Mouse (Mus musculus): ENCODE measurements around the gene Gja5. TPM values are rescaled to one million over a fixed set of nuclear protein-coding genes. Genes with fewer than 3 reads are reported as not detected.

Gene Gja5
- polyA plus RNA-seq, 1 experiment from 2014 or later, result 3.0 TPM

DNA sequence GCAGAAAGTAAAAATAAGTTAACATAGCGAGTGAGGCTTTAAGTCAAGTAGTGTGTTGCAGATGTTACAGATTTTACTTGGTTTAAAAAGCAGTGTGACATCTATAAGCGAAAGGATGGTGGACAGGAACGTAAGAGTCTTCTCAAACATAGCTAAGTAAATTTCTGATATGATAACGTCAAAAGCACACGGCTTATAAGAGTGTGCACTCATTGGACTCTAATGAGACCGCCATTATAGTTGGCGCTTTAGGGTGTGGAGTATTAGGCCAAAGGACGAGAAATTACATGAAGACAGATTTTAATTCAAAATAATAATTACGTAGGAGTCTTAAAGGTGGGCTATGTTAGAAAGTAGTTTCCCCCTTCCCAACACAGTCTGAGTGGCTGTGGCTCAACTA lies 1.1 kb downstream of the Gja5 start:
- WGBS (ENCODE audit: insufficient replicate concordance), result 34% methylated on average over 9 of the region's 9 CpGs
- no peak overlapping the region for H3K27ac ChIP-seq (ENCODE audit: low read length)
- peak overlapping the region; percentile 91 for H3K9ac ChIP-seq (ENCODE audit: low read depth, low read length)

GRCm38 (mm10) chr3:96920991-96921390 lies 16.5 kb downstream of the Gja5 start:
- no peaks in the 10 kb centered on the region for H3K27me3 ChIP-seq (ENCODE audit: control insufficient read depth, insufficient read depth, low read depth, low read length)
- H3K27ac ChIP-seq (ENCODE audit: low read length), result no peak overlapping the region
- no peak overlapping the region for H3K4me3 ChIP-seq (ENCODE audit: low read depth, low read length)
- H3K4me1 ChIP-seq (ENCODE audit: control insufficient read depth, low read depth, low read length), result no peaks in the 10 kb centered on the region
- no peaks in the 10 kb centered on the region for H3K36me3 ChIP-seq (ENCODE audit: control insufficient read depth, insufficient read depth)
- no peaks in the 10 kb centered on the region for H3K9me3 ChIP-seq (replicated peaks; ENCODE audit: control insufficient read depth, low read length)
- 57% methylated on average over 7 of the region's 7 CpGs for WGBS (ENCODE audit: insufficient replicate concordance)
- no peak for ATAC-seq (ENCODE audit: low read depth)
- no peak overlapping the region for H3K9ac ChIP-seq (ENCODE audit: low read depth, low read length)
- no peak overlapping the region for H3K4me2 ChIP-seq (ENCODE audit: low read depth, low read length)

More for the DNA sequence above, 1.1 kb downstream of the Gja5 start:
- Histone ChIP-seq H3K9me3 (replicated peaks; ENCODE audit: control insufficient read depth, low read length) (no peaks in the 10 kb centered on the region), H3K4me2 (ENCODE audit: low read depth, low read length) (peak overlapping the region; percentile 94), H3K4me3 (ENCODE audit: low read depth, low read length) (peak overlapping the region; percentile 99), H3K36me3 (ENCODE audit: control insufficient read depth, insufficient read depth) (no peaks in the 10 kb centered on the region), H3K4me1 (ENCODE audit: control insufficient read depth, low read depth, low read length) (peaks cover 15% of the 10 kb centered on the region), H3K27me3 (ENCODE audit: control insufficient read depth, insufficient read depth, low read depth, low read length) (peaks cover 10% of the 10 kb centered on the region)
- ATAC-seq (ENCODE audit: low read depth), result no peak

- WGBS (ENCODE audit: insufficient replicate concordance), result 65% methylated on average over 4 of the region's 4 CpGs
- H3K27me3 ChIP-seq (ENCODE audit: control insufficient read depth, insufficient read depth, low read depth, low read length), result no peaks in the 10 kb centered on the region
- H3K9ac ChIP-seq (ENCODE audit: low read depth, low read length), result no peak overlapping the region
- no peak for ATAC-seq (ENCODE audit: low read depth)
- H3K27ac ChIP-seq (ENCODE audit: low read length), result no peak overlapping the region
- H3K4me2 ChIP-seq (ENCODE audit: low read depth, low read length), result no peak overlapping the region
- H3K4me1 ChIP-seq (ENCODE audit: control insufficient read depth, low read depth, low read length), result no peaks in the 10 kb centered on the region
- H3K4me3 ChIP-seq (ENCODE audit: low read depth, low read length), result no peak overlapping the region
- no peaks in the 10 kb centered on the region for H3K36me3 ChIP-seq (ENCODE audit: control insufficient read depth, insufficient read depth)
- no peaks in the 10 kb centered on the region for H3K9me3 ChIP-seq (replicated peaks; ENCODE audit: control insufficient read depth, low read length)
Measured at GRCm38 (mm10) chr3:96924631-96925030, 20.1 kb downstream of the Gja5 start.

DNA sequence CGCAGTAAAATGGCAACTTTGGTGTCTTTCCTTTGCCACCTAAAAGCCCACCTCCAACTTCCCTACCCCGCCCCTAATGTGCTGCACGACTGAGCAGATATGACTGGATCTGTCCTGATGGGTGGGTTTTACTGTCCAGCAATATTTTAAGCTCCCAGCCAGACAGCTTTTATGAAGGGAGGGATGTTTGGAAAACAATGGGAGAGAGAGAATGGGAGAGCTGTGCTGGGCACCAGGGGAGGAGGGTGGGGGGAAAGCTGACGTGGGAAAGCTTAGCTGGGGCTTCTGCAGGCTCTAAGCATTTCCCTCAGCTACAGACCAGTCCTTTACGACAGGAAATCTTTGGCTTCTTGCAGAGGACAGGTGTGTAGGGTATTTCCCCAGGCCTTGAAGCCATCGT lies 21.4 kb downstream of the Gja5 start, which contains the start of gene Gja8:
Gja8 (minus strand) TSS at position 101 of the 400 bp plus-strand sequence.
- ATAC-seq (ENCODE audit: low read depth), result no peak
- H3K27ac ChIP-seq (ENCODE audit: low read length), result no peak within 1 kb of the TSS
- H3K9me3 ChIP-seq (replicated peaks; ENCODE audit: control insufficient read depth, low read length), result no peaks in the 10 kb centered on the region
- no peak within 1 kb of the TSS for H3K4me2 ChIP-seq (ENCODE audit: low read depth, low read length)
- no peaks in the 10 kb centered on the region for H3K36me3 ChIP-seq (ENCODE audit: control insufficient read depth, insufficient read depth)
- WGBS (ENCODE audit: insufficient replicate concordance), result 47% methylated on average over 6 of the region's 6 CpGs
- no peak within 1 kb of the TSS for H3K9ac ChIP-seq (ENCODE audit: low read depth, low read length)
- no peaks in the 10 kb centered on the region for H3K4me1 ChIP-seq (ENCODE audit: control insufficient read depth, low read depth, low read length)
- no peak within 1 kb of the TSS for H3K4me3 ChIP-seq (ENCODE audit: low read depth, low read length)
- H3K27me3 ChIP-seq (ENCODE audit: control insufficient read depth, insufficient read depth, low read depth, low read length), result no peaks in the 10 kb centered on the region

GRCm38 (mm10) chr3:96931261-96931681 lies 26.8 kb downstream of the Gja5 start:
- 50% methylated on average over 5 of the region's 5 CpGs for whole genome bisulfite sequencing (ENCODE audit: insufficient replicate concordance)
- ATAC-seq (ENCODE audit: low read depth), result no peak
- no peak overlapping the region for H3K4me2 ChIP-seq (ENCODE audit: low read depth, low read length)
- no peak overlapping the region for H3K4me3 ChIP-seq (ENCODE audit: low read depth, low read length)
- no peak overlapping the region for H3K27ac ChIP-seq (ENCODE audit: low read length)
- H3K9ac ChIP-seq (ENCODE audit: low read depth, low read length), result no peak overlapping the region
- H3K9me3 ChIP-seq (replicated peaks; ENCODE audit: control insufficient read depth, low read length), result no peaks in the 10 kb centered on the region
- no peaks in the 10 kb centered on the region for H3K4me1 ChIP-seq (ENCODE audit: control insufficient read depth, low read depth, low read length)
- H3K36me3 ChIP-seq (ENCODE audit: control insufficient read depth, insufficient read depth), result no peaks in the 10 kb centered on the region
- no peaks in the 10 kb centered on the region for H3K27me3 ChIP-seq (ENCODE audit: control insufficient read depth, insufficient read depth, low read depth, low read length)

DNA sequence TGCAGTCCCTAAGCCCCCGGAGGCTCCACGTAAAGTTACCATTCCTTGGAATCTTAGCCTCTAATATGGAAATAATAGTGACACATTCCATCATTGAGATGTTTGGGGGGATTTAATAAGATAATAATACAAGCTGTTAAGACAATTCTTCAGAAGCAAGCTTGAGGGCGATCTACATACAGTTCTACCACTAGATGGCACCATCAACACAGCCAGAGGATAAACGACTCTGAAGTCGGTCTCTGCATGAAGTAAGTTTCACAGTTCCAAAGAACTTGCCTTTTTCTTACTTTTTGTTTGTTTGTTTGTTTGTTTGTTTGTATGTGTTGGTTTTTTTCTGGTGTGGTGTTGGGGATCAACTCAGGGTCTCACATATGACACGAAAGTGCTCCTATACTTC lies 31.7 kb downstream of the Gja5 start:
- no peaks in the 10 kb centered on the region for H3K27me3 ChIP-seq (ENCODE audit: control insufficient read depth, insufficient read depth, low read depth, low read length)
- H3K36me3 ChIP-seq (ENCODE audit: control insufficient read depth, insufficient read depth), result no peaks in the 10 kb centered on the region
- H3K4me1 ChIP-seq (ENCODE audit: control insufficient read depth, low read depth, low read length), result no peaks in the 10 kb centered on the region
- 6% methylated on average over 6 of the region's 6 CpGs for WGBS (ENCODE audit: insufficient replicate concordance)
- no peak overlapping the region for H3K4me2 ChIP-seq (ENCODE audit: low read depth, low read length)
- no peak for ATAC-seq (ENCODE audit: low read depth)
- H3K27ac ChIP-seq (ENCODE audit: low read length), result no peak overlapping the region
- H3K9ac ChIP-seq (ENCODE audit: low read depth, low read length), result no peak overlapping the region
- H3K9me3 ChIP-seq (replicated peaks; ENCODE audit: control insufficient read depth, low read length), result no peaks in the 10 kb centered on the region
- H3K4me3 ChIP-seq (ENCODE audit: low read depth, low read length), result no peak overlapping the region

- no peaks in the 10 kb centered on the region for H3K4me1 ChIP-seq (ENCODE audit: control insufficient read depth, low read depth, low read length)
- no peaks in the 10 kb centered on the region for H3K27me3 ChIP-seq (ENCODE audit: control insufficient read depth, insufficient read depth, low read depth, low read length)
- no peaks in the 10 kb centered on the region for H3K36me3 ChIP-seq (ENCODE audit: control insufficient read depth, insufficient read depth)
- no peak for ATAC-seq (ENCODE audit: low read depth)
- no peak overlapping the region for H3K27ac ChIP-seq (ENCODE audit: low read length)
- H3K9me3 ChIP-seq (replicated peaks; ENCODE audit: control insufficient read depth, low read length), result no peaks in the 10 kb centered on the region
- no peak overlapping the region for H3K9ac ChIP-seq (ENCODE audit: low read depth, low read length)
- no peak overlapping the region for H3K4me2 ChIP-seq (ENCODE audit: low read depth, low read length)
- no peak overlapping the region for H3K4me3 ChIP-seq (ENCODE audit: low read depth, low read length)
- 32% methylated on average over 5 of the region's 5 CpGs for WGBS (ENCODE audit: insufficient replicate concordance)
Measured at GRCm38 (mm10) chr3:96937606-96938005, 33.1 kb downstream of the Gja5 start.

DNA sequence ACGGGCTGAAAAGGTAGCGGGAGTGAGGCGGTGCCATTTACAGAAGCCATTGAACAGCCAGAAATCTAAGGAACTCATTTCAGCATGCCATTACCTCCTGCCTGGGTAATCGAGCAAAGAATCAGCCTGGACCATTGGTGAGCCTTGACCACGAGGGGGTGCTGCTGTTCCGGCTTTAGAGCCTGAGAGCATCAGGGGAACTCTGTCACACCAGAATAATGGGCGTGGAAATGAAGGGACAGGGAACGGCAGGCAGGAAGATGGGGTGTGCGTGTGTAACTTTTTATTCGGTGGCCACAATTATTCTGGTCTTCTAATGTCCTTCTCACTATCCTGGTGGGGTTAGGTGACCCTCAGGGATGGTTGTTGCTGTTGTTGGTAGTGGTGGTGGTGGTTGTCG lies 34.2 kb downstream of the Gja5 start:
- 8% methylated on average over 11 of the region's 11 CpGs for WGBS (ENCODE audit: insufficient replicate concordance)
- H3K4me1 ChIP-seq (ENCODE audit: control insufficient read depth, low read depth, low read length), result no peaks in the 10 kb centered on the region
- no peak overlapping the region for H3K4me2 ChIP-seq (ENCODE audit: low read depth, low read length)
- H3K27ac ChIP-seq (ENCODE audit: low read length), result no peak overlapping the region
- ATAC-seq (ENCODE audit: low read depth), result no peak
- H3K36me3 ChIP-seq (ENCODE audit: control insufficient read depth, insufficient read depth), result no peaks in the 10 kb centered on the region
- H3K9me3 ChIP-seq (replicated peaks; ENCODE audit: control insufficient read depth, low read length), result no peaks in the 10 kb centered on the region
- no peak overlapping the region for H3K4me3 ChIP-seq (ENCODE audit: low read depth, low read length)
- H3K27me3 ChIP-seq (ENCODE audit: control insufficient read depth, insufficient read depth, low read depth, low read length), result no peaks in the 10 kb centered on the region
- no peak overlapping the region for H3K9ac ChIP-seq (ENCODE audit: low read depth, low read length)

GRCm38 (mm10) chr3:96942706-96943105 lies 38.2 kb downstream of the Gja5 start:
- no peak for ATAC-seq (ENCODE audit: low read depth)
- Histone ChIP-seq H3K27me3 (ENCODE audit: control insufficient read depth, insufficient read depth, low read depth, low read length) (no peaks in the 10 kb centered on the region), H3K9ac (ENCODE audit: low read depth, low read length) (no peak overlapping the region), H3K36me3 (ENCODE audit: control insufficient read depth, insufficient read depth) (no peaks in the 10 kb centered on the region), H3K9me3 (replicated peaks; ENCODE audit: control insufficient read depth, low read length) (no peaks in the 10 kb centered on the region), H3K4me1 (ENCODE audit: control insufficient read depth, low read depth, low read length) (no peaks in the 10 kb centered on the region), H3K4me3 (ENCODE audit: low read depth, low read length) (no peak overlapping the region), H3K4me2 (ENCODE audit: low read depth, low read length) (no peak overlapping the region), H3K27ac (ENCODE audit: low read length) (no peak overlapping the region)
- 47% methylated on average over 2 of the region's 2 CpGs for WGBS (ENCODE audit: insufficient replicate concordance)

Measured in liver, embryonic 16.5 days (tissue).